Mouse (Mus musculus) liver, embryonic 14.5 days (tissue): ENCODE data around the gene 1700016K19Rik.

Experiments
- CTCF ChIP-seq: IDR thresholded peaks from 2 replicates; pipeline ENCODE4 v1.5.1; 2016; ENCODE audit warnings: antibody characterized with exemption, low read depth, control low read depth
- EP300 ChIP-seq: IDR thresholded peaks from 2 replicates; pipeline ENCODE4 v1.6.1; 2016; ENCODE audit warnings: antibody characterized with exemption, low read depth

DNA sequence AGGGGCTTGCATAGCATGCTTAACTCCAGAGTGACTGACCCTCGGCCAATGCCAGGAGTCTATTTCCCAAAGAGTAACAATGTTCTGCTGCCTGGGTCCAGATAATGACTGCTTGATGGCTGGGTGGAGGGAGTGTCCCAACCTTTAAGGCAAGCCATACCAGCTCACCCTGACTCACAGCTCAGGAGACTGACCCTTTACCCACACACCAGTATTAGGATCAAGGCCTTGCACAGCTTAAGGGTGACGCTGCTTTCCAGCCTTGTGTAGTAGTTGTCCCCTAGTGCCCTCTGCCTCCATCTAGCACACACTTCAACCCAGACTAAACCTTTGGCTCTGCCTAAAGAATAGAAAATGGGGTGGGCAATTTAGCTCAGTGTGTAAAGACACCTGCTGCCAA, 8.4 kb downstream of the 1700016K19Rik start:
- TF ChIP-seq CTCF (no peak), EP300 (no peak)
